Mouse (Mus musculus) layer of hippocampus, postnatal 25 days (tissue): ENCODE measurements around the gene Catsperg1. TPM values are rescaled to one million over a fixed set of nuclear protein-coding genes. Genes with fewer than 3 reads are reported as not detected.

Experiments used
- DNase-seq, 2 experiments: peaks; one replicate each; pipeline ENCODE4 v3.0.0; 2022; ENCODE audit warnings: mixed read lengths in 2 of 2, low spot score in 1 of 2; ENCODE audit errors: extremely low spot score in 1 of 2
- total RNA-seq, 2 experiments: library from RNA; stranded (reverse); gene quantifications; 2 replicates each; pipeline ENCODE4 v1.2.3; 2021

Gene Catsperg1
- total RNA-seq, 2 experiments from 2014 or later = 1.2 to 1.9 TPM

- DNase-seq = no peak
Observed at GRCm38 (mm10) chr7:29171562-29172097, 42.2 kb downstream of the Catsperg1 start.

GRCm38 (mm10) chr7:29170755-29171561 is 42.9 kb downstream of the Catsperg1 start:
- DNase-seq = no peak

GRCm38 (mm10) chr7:29170066-29170754 is 43.6 kb downstream of the Catsperg1 start, which contains the start of the genes Ggn and Spred3:
Gene Ggn, plus strand, starts transcription at chr7:29170210.
Gene Spred3, minus strand, starts transcription at chr7:29170411.
- peak in 1 of 2 experiments; percentile 35 for DNase-seq

GRCm38 (mm10) chr7:29169231-29170065 is 44.4 kb downstream of the Catsperg1 start:
- DNase-seq = peak; percentile 67

GRCm38 (mm10) chr7:29168791-29169230 is 45.0 kb downstream of the Catsperg1 start:
- DNase-seq = peak in 1 of 2 experiments; percentile 41

GRCm38 (mm10) chr7:29168121-29168695 is 45.6 kb downstream of the Catsperg1 start:
- DNase-seq = no peak

- no peak for DNase-seq
Observed at GRCm38 (mm10) chr7:29167656-29168055, 46.2 kb downstream of the Catsperg1 start.

GRCm38 (mm10) chr7:29162750-29163525 is 50.9 kb downstream of the Catsperg1 start:
- DNase-seq = no peak

GRCm38 (mm10) chr7:29162294-29162693 is 51.5 kb downstream of the Catsperg1 start:
- no peak for DNase-seq

GRCm38 (mm10) chr7:29158264-29158663 is 55.6 kb downstream of the Catsperg1 start:
- DNase-seq = no peak

- peak; percentile 74 to 75 for DNase-seq
Observed at GRCm38 (mm10) chr7:29155838-29156782, 57.7 kb downstream of the Catsperg1 start, which contains the start of gene Fam98c. Gene Fam98c, minus strand, starts transcription at chr7:29156234.

- DNase-seq = peak; percentile 83 to 88
Observed at GRCm38 (mm10) chr7:29155196-29155837, 58.5 kb downstream of the Catsperg1 start.

- DNase-seq = no peak
Observed at GRCm38 (mm10) chr7:29154018-29154720, 59.7 kb downstream of the Catsperg1 start.

GRCm38 (mm10) chr7:29151486-29151885 is 62.3 kb downstream of the Catsperg1 start:
- DNase-seq = no peak

- no peak for DNase-seq
Observed at GRCm38 (mm10) chr7:29148771-29149170, 65.1 kb downstream of the Catsperg1 start.

- no peak for DNase-seq
Observed at GRCm38 (mm10) chr7:29146625-29147367, 67.0 kb downstream of the Catsperg1 start.
